Mouse (Mus musculus) retina, embryonic 14.5 days (tissue): Measurements from ENCODE around the gene Akap8.

Source experiments
- DNase-seq: peaks from one replicate; pipeline ENCODE4 v3.0.0-alpha.2; 2015; ENCODE audit warnings: low spot score

Gene Akap8

DNA sequence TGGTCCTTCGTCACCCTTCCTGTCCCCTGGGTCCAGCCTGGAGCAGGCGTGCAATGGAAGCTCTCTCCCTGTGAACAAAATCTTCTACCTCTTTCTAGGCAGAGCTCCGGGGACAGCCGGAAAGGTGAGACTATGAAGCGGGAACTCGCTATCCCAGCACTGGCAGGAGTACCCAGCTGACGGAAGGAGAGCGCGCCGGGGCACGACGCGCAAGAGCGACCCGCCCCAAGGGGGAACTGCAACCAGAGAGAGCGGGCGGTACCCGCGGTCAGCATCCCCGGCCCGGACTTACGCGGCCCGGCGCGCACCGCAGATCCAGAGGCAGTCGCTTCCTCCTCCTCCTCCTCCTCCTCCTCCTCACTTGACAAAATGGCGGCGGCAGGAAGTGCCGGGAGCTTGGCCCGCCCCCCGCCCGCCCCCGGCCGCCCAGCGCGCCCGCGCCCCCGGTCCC, 37.2 kb downstream of the Akap8 start:
- DNase-seq: peak; percentile 66

DNA sequence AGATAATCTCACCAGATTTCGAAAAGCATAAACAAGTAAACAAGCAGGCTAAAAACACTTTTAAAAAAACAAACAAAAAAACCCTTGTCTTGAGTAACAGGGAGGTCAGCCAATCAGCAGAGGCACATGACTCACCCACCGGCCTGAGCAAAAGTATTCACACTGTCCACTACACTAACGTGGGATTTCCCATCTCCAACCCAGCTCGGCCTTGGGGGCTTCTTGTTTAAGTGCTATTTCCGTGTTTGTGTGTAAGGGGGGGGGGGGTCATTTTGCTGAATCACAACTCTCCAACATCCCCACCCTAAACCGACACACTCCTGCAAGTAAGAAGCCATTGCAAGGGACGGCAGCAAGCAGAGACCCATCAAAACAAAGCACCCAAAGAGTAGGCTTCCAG, 37.7 kb downstream of the Akap8 start:
- DNase-seq: peak; percentile 24

DNA sequence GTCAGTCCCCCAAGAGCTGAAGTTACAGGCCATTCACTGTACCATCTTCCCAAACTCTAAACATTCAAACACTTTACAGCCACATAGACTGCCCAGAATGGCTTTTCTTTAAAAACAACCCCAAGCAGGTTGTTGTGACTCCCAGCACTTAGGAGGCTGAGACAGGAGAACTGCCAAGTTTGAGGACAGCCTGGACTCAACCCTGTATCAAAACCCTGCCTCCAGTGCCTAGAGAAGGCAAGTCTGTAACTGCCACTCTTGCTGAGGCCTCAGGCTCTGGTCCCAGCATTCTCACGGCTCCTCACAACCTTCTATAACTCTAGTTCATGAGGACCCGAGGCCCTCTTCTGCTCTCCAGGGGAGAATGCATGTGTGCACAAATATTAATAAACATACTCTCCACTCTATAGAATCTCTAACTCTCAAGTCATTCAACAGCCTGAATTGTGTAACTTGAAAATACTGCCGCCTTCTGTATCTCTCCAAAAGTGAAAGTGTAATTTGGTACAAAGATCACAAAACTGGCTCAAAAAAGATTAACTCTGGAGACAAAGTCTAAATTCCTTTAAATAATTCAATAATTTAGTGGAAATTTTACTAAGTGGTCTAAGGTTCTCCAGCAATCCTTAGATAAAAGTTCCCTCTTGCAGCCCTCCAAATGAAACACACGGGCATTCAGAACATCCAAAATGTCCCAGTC, 39.3 kb downstream of the Akap8 start:
- DNase-seq: no peak

DNA sequence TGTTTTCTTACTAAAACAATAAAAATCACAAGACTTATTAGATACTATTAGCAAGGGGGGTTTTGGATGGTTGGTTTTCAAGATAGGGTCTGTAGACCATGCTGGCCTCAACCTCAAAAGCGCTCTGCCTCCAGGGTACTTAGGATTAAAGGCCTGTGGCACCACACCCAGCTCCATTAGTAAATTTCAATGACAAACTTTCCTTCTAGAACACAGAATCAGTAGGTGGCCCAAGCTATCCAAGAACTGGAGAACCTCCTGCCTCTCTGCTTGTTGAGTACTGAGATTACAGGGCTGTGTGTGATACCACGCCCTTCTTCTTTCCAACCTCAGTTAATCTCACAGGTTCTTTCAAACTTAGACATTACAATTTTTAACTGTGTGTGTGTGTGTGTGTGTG, 39.9 kb downstream of the Akap8 start:
- DNase-seq: no peak

DNA sequence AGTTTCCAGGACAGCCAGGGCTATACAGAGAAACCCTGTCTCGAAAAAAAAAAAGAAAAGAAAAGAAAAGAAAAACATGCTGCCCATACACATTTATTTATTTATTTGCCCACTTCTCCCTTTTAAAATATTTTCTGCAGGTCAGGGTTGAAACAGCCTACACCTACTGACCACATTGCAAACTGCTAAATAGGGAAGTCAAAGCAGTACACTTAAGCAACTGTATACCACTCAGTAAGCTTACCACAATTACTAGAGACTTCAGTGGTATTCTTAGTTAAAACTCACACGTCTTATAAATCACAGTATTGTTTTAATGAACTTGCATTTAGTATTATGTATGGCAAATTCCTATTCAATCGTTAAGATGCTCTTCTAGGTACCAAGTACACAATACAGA, 40.5 kb downstream of the Akap8 start:
- DNase-seq: no peak

DNA sequence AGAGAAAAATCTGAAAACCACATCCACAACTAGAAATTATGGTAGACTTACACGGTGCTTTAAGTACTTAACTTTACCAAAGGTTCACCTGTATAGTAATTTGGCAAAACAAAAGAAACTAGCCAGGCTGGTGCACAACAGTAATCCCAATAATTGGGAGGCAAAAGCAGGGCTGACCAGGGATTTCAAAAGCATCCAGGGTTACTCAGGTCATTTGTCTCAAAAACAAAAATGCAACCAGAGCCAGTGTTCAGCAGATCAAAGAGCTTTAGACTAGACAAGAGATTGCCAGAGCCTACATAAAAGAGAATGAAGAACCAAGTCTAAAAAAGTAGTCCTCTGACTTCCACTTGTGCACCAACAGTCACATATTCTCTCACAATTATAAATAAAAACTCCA, 43.8 kb downstream of the Akap8 start:
- DNase-seq: no peak

DNA sequence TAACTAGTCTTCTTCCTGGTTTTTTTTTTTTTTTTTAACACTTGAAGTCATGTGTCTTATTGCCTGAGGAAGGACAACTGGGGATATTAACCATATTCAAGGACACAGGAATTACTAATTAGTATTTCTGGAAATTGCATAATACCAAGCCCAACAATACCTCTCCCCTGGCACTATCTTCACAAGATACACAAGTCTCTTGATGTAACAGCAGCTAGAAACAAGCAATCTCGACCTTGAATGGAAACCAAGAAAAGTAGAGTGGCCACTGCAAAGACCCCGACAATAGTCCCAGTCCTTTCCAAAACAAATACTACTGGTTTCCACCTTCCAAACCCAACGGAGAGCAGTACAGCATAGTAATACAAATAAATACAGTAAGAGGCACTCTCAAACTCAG, 45.5 kb downstream of the Akap8 start:
- no peak for DNase-seq

DNA sequence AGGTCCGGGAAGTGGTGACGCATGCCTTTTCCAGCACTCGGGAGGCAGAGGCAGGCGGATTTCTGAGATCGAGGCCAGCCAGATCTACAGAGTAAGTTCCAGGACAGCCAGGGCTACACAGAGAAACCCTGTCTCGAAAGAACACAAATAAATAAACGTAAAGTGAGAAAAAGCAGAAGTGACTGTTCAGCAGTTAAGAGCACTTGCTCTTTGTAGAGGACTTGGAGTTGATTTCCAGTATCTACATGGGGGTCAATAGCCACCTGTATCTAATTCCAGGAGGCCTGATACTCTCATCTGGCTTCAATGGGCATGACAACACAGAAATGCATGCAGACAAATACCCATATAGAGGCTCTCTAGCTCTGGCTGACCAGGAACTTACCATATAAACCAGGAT, 51.9 kb downstream of the Akap8 start:
- DNase-seq: no peak

DNA sequence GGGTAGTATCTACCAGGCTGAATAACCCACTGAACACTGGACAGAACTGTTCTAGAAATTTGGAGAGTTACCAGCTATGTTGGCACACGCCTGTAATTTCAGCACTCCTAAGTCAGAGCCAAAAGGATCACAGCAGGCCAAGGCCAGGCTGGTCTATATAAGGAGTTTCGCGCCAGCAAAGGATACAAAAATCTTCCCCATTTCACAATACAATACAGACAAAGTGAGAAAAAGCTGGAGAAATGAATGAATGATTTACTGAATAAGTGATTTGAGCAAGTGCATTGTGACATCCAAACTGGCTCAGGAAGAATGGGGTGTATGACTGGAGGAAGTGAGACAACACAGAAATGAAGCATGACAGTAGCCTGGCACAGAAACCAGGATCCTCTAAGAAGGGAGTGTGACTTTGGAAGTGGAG, 52.5 kb downstream of the Akap8 start:
- DNase-seq: no peak

DNA sequence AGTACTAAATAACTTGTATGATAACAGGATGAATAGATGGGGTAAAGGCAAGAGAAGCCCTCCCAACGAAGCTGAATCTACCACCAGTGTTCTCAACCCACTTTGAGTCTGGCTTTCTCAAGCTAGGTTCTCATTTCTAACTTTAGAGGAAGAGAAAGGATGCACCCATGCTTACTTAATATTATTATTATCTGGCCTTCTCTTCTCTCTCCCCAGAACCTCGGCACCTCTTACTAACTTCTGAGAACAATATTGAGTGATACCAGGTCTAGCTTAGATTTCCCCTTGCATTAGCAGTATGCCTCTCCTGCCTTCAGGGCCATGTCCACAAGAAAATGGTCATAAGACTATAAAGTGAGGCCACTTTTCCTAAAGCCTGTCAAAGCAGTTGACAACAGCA, 52.9 kb downstream of the Akap8 start:
- DNase-seq: peak; percentile 19

DNA sequence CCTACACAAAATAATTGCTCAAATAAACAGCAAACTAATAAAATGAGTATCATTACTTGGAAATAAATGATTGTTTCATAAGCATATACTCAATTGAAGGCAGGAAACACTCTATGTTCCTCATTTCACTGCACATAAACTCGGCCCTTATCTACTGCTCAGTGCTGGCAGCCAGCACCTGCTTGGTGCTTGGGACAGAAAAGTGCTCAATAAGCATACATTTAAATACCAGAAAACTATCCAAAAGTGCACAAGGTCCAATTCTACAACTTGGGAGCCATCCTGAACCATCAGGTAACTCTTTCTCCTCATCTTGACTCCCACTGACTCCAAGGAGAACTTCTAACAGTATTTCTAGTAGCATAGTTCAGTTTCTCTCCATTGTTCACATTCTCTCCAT, 53.4 kb downstream of the Akap8 start:
- no peak for DNase-seq

DNA sequence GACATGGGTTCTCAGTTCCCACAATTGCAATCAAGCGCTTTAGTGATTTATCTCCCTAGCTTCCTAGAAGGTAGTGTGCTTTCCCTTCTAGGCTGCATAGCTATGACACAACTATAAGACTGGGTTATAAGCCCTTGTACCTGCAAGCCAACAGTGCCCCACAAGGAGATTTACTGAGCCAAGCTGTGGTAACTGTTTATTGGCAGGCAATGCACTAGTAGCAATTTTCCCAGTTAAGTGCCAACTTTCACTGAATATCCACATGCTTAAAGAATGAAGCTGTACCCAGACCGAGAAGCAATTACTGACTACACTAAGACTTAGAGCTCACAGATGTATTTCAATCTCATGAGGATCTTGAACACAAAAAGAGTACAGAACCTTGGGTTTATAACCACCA, 57.4 kb downstream of the Akap8 start:
- DNase-seq: no peak

DNA sequence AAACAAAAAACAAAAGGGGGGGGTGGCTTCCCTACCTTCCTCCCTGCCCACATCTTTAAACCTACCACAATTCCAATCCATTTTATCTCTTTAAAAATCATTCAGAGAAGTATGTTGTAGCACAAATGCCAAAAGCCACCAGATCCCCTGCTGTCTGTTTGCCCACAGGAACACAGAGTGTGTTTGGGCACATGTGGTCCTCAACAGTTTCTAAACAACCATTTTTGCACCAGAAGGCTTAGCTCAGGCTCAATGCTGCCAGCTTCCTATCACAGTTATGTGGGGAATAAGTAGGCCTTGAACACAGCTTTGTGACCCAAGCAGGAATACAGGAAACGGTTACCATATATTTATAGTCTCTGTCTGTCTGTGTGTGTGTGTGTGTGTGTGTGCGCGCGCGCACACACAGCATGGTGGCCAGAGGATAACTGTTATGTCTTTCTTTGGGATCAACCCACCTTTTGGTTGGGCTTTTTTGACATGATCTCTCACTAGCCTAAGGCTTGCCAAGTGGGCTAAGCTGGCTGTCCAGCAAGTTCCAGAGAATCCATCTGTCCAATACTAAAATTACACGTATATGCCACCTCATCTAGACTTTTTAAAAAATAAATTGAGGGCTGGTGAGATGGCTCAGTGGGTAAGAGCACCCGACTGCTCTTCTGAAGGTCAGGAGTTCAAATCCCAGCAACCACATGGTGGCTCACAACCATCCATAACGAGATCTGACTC, 58.0 kb downstream of the Akap8 start:
- DNase-seq: no peak

DNA sequence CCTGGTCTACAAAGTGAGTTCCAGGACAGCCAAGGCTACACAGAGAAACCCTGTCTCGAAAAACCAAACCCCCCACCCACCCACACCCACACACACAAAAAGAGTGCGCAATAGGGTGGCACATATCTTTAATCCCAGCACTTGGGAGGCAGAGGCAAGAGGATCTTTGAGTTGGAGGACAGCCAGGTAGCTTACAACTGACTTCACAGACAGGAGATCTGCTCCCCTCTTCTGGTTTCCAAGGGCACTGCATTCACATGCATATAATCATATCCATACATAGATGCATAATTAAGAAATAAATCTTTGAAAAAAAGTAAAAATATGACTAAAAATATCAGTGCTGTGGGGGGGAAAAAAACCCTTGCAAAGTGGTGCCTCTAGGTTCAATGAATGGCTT, 62.2 kb downstream of the Akap8 start:
- DNase-seq: no peak

DNA sequence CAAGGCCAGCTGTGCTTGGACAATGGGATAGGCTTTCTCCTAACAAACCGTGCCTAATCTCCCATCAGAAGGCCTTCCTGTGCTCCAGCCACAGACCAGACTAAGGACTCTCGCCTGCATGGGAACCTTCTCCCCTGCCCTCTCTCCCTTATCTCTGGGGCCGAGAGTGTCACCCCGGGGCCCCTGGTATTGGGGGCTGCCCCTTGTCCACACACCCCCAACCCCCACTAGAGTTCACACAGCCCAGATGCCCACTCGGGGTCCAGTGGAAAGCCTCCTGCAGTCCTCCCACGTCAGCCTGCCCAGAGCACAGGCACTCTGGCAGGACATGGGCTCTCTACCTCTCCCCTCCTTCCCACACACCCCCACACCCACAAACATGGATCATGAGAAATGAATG, 63.1 kb downstream of the Akap8 start:
- DNase-seq: no peak

DNA sequence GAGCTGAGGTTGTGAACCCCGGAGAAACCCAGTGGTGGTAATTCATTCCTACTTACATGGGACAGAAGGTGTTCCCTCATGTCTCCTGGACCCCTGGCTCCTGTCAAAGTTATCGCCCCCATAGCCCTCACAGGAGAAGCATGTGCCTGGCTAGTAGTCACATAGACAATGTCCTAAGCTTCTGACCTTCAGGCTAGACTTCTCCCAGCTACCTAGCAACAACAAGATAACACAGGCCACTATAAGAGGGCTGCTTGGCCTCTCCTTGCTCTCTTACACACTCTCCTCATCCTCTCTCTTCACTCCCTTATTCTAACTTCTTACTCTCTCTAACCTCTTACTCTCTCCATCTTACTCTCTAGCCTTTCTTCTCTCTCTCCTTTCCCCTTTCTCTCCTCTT, 63.6 kb downstream of the Akap8 start:
- no peak for DNase-seq

DNA sequence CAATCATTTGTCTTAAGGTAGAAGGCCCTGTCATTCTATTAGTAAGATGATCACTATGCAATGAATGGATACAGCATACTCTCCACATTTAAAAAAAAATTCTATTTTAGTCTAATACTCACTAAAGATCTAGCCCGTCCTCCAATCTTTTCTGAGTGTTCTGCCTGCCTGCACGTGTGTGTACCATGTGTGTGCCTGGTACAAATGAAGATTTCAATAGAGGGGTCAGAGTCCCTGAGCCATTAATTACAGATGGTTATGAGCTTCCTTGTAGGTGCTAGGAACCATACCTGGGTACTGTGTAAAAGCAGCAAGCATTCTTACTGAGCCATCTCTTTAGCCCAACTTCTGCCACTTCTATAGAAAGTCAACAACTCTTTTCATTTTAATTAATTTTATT, 64.1 kb downstream of the Akap8 start:
- no peak for DNase-seq
